Mouse (Mus musculus): ENCODE results near the gene Auts2.

GRCm38 (mm10) chr5:131494564-131494963 lies 1048.6 kb downstream of the Auts2 start:
- no peak for TF ChIP-seq CTCF (conservative IDR thresholded peaks at IDR 0.05 in 1 of 2, IDR thresholded peaks at IDR 0.05 in 1 of 2; ENCODE audit: low read depth in 2 of 2, low read length in 2 of 2)
- TF ChIP-seq POLR2A (IDR thresholded peaks at IDR 0.05; ENCODE audit: low read depth, low read length): no peak
- TF ChIP-seq MAZ (IDR thresholded peaks at IDR 0.05; ENCODE audit: low read depth, low read length): no peak
- no peak for TF ChIP-seq E2F4 (IDR thresholded peaks at IDR 0.05; ENCODE audit: insufficient replicate concordance, low read depth, low read length)
- TF ChIP-seq POLR2AphosphoS2 (IDR thresholded peaks at IDR 0.05; ENCODE audit: low read depth, low read length): no peak
- no peak for TF ChIP-seq NELFE (IDR thresholded peaks at IDR 0.05; ENCODE audit: low read depth, low read length)
- TF ChIP-seq USF1 (IDR thresholded peaks at IDR 0.05; ENCODE audit: low read depth, low read length): no peak
- no peak for TF ChIP-seq EP300 (IDR thresholded peaks at IDR 0.05; ENCODE audit: low read length)
- TF ChIP-seq TCF12 (IDR thresholded peaks at IDR 0.05; ENCODE audit: low read depth, low read length): no peak

Measured in CH12.LX (cell line).